Mouse (Mus musculus): ENCODE results near the gene Cntrob. TPM values are rescaled to one million over a fixed set of nuclear protein-coding genes. Genes with fewer than 3 reads are reported as not detected.

Gene Cntrob
- polyA plus RNA-seq (2012; ENCODE audit: insufficient read depth, insufficient read length, low replicate concordance, missing spikeins), result not detected in 2 replicates

DNA sequence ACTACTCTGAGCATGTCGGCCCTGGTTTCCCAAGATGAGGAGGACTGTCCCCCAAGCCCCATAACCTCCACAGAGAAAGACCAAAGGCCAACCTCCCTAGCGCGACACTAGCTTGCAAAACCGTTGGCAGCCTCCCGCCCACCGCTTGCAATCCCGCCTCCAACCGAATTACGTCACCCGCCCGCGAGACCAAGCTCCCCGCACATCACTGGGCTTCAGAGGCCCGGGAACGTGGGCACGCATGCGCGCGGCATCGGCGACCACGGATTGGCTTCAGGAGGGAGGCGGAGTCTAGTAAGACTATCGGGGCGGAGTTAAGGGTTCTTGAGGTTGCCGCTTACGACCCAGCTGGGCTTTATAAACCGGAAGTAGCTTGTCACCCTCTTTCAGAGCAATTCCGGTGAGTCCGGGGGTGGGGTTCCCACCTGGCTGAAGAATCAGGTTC lies at the start of gene Cntrob, which contains the start of gene Trappc1:
Gene Cntrob (minus strand): TSS at position 109 of the 445 bp plus-strand sequence.
Gene Trappc1 (plus strand): TSS at position 314 of the 445 bp plus-strand sequence.
- WGBS, result under 1% methylated on average over 30 of the region's 30 CpGs
- TF ChIP-seq POLR2A (IDR thresholded peaks at IDR 0.05; ENCODE audit: insufficient read depth, low read depth, low read length) (peak; percentile 89), CTCF (IDR thresholded peaks at IDR 0.05; ENCODE audit: insufficient read depth, low read depth, low read length) (no peak)
- Histone ChIP-seq H3K4me3 (ENCODE audit: insufficient read depth, low read depth, low read length) (peak within 1 kb of the TSS; percentile 77), H3K4me1 (ENCODE audit: control insufficient read depth, insufficient read depth, low read length) (peaks cover 36% of the 10 kb centered on the region), H3K27ac (ENCODE audit: insufficient read depth, low read depth, low read length) (peak within 1 kb of the TSS; percentile 82)

DNA sequence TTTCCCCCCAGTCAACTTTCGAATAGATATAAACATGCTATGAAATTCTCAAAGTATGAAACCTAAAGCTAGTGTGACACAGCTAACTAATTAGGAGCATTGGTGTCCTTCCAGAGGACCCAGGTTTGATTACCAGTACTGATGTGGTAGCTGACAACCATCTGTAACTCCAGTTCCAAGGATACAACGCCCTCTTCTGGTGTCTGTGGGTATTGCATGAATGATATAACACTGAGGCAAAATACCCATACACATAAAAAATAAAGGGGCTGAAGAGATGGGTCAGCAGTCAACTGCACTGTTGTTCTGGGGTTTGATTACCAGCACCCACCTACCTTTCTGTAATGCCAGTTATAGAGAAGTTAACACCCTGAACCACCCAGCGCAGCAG lies 49.2 kb upstream of the Cntrob start:
- WGBS, result 62% methylated on average over 3 of the region's 3 CpGs
- Histone ChIP-seq H3K4me1 (ENCODE audit: control insufficient read depth, insufficient read depth, low read length) (peaks cover 18% of the 10 kb centered on the region), H3K27ac (ENCODE audit: insufficient read depth, low read depth, low read length) (no peak overlapping the region), H3K4me3 (ENCODE audit: insufficient read depth, low read depth, low read length) (no peak overlapping the region)
- TF ChIP-seq POLR2A (IDR thresholded peaks at IDR 0.05; ENCODE audit: insufficient read depth, low read depth, low read length), result no peak
- TF ChIP-seq CTCF (IDR thresholded peaks at IDR 0.05; ENCODE audit: insufficient read depth, low read depth, low read length), result no peak

DNA sequence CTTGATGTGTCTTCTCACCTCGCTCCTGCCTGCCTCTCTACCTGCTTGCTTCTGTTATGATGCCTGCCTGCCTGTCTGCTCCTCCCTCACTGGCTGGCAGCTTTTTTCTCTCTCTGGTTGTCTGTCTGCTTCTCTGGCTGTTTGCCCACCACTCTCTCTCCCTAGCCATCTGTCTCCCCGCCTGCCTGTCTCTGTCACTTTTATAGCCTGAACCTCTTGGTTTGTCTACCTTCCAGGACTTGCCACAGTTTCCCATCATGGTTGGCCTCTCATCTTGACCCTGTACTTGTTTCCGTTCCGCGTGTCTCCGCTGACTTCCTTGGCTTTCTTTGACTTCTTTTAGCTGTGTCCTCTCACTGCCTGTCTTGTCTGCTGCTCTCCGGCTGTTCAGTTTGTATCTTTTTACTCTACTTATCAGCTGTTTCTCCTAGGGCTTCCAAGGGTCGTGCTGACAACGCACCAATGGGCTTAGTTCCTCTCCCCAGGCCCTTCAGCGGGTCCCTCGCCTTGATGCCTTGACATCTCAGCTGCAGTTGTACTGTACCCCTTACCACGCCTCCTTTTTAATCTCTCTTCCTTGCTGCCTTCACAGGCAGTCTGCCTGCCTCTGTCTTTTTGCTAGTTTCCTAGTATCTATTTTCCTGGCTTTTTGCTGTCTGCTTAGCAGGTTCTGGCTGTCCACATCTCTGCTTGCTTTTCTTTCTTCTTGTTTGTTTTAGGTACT lies 48.6 kb upstream of the Cntrob start:
- TF ChIP-seq CTCF (IDR thresholded peaks at IDR 0.05; ENCODE audit: insufficient read depth, low read depth, low read length) (no peak), POLR2A (IDR thresholded peaks at IDR 0.05; ENCODE audit: insufficient read depth, low read depth, low read length) (no peak)
- Histone ChIP-seq H3K27ac (ENCODE audit: insufficient read depth, low read depth, low read length) (peak overlapping the region; percentile 10; the same call in 1 of the 2 replicates), H3K4me3 (ENCODE audit: insufficient read depth, low read depth, low read length) (no peak overlapping the region), H3K4me1 (ENCODE audit: control insufficient read depth, insufficient read depth, low read length) (peaks cover 19% of the 10 kb centered on the region)
- WGBS, result 39% methylated on average over 12 of the region's 12 CpGs

DNA sequence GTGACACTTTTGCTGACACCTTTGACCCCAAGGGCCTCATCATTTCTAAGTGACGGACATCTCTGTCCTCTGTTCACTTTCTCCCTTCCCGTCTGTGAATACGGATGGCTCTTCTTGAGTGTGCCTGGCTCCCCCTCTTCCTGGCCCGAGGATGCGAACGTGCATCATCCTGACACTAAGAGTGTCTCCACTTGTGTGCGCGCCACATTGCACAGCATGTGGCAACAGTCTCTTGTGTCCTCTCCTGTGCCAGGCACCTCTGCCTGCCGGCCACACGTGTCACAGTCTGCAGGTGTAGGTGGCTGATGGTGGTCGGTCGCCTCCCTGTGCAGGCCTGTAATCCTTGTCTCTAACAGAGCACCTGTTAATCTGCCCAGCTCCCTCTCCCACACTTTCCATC lies 48.0 kb upstream of the Cntrob start:
- TF ChIP-seq POLR2A (IDR thresholded peaks at IDR 0.05; ENCODE audit: insufficient read depth, low read depth, low read length), result no peak
- no peak for TF ChIP-seq CTCF (IDR thresholded peaks at IDR 0.05; ENCODE audit: insufficient read depth, low read depth, low read length)
- Histone ChIP-seq H3K27ac (ENCODE audit: insufficient read depth, low read depth, low read length) (peak overlapping the region; percentile 10; the same call in 1 of the 2 replicates), H3K4me1 (ENCODE audit: control insufficient read depth, insufficient read depth, low read length) (peaks cover 19% of the 10 kb centered on the region), H3K4me3 (ENCODE audit: insufficient read depth, low read depth, low read length) (no peak overlapping the region)
- 35% methylated on average over 12 of the region's 12 CpGs for WGBS

DNA sequence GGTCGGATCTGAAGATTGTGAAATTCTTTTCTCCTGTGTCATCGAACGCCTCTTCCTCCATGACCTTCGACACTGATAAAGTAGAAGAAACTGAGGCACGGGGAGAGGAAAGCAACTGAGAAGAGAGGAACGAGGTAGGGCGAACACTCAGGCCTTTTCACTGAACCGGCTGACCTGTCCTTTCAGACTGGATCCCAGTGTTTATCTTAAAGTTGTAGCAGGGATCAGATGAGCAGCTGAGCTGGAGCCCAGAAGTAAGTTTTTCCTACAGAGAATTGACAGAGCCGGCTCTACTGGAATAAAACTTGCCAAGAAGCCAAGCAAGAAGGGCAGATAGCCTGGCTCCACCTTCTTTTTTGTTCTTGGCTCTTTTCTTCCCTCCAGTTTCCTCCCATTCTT lies 47.2 kb upstream of the Cntrob start:
- Histone ChIP-seq H3K4me1 (ENCODE audit: control insufficient read depth, insufficient read depth, low read length) (peaks cover 23% of the 10 kb centered on the region), H3K4me3 (ENCODE audit: insufficient read depth, low read depth, low read length) (no peak overlapping the region), H3K27ac (ENCODE audit: insufficient read depth, low read depth, low read length) (peak overlapping the region; percentile 10; the same call in 1 of the 2 replicates)
- TF ChIP-seq CTCF (IDR thresholded peaks at IDR 0.05; ENCODE audit: insufficient read depth, low read depth, low read length), result no peak
- no peak for TF ChIP-seq POLR2A (IDR thresholded peaks at IDR 0.05; ENCODE audit: insufficient read depth, low read depth, low read length)
- WGBS, result 30% methylated on average over 9 of the region's 9 CpGs

DNA sequence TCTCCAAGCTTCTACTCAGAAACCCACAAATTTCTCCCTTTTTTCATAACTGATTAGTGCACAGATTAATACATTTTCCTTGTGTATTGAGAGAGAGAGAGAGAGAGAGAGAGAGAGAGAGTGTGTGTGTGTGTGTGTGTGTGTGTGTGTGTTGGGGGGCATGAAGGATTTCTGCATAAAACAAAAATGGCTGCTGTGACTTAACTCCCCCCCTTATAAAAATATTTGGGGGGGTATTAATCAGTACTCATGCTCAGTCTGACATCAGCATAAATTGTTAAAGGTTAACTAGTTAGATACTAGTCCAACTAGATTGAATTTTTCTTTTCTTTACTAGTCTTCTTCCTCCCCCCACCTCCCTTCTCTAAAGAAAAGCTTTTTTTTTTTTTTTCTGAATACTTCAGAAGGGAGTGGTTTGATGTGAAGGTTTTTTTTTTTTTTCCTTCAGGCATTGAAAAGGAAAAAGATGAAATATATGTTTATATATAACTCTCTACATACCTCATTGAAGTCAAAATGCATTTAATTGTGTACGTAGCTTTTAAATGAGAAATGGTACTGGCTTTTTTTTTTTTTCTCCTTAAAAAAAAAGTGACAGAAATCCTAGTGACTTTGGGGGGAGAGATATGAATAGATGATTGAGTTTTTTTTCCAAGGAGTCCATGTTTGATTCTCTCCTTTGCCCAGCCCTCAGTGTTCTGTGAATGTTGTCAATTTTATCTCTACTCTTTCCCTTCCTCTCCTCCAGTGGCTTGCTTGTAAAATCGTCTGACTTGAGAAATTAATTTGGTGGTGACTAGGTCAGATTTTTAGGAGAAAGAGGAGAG lies 46.6 kb upstream of the Cntrob start:
- WGBS, result 21% methylated on average over 2 of the region's 2 CpGs
- no peak overlapping the region for H3K4me3 ChIP-seq (ENCODE audit: insufficient read depth, low read depth, low read length)
- peaks cover 30% of the 10 kb centered on the region for H3K4me1 ChIP-seq (ENCODE audit: control insufficient read depth, insufficient read depth, low read length)
- TF ChIP-seq CTCF (IDR thresholded peaks at IDR 0.05; ENCODE audit: insufficient read depth, low read depth, low read length), result no peak
- TF ChIP-seq POLR2A (IDR thresholded peaks at IDR 0.05; ENCODE audit: insufficient read depth, low read depth, low read length), result no peak
- peak overlapping the region; percentile 48 for H3K27ac ChIP-seq (ENCODE audit: insufficient read depth, low read depth, low read length)

DNA sequence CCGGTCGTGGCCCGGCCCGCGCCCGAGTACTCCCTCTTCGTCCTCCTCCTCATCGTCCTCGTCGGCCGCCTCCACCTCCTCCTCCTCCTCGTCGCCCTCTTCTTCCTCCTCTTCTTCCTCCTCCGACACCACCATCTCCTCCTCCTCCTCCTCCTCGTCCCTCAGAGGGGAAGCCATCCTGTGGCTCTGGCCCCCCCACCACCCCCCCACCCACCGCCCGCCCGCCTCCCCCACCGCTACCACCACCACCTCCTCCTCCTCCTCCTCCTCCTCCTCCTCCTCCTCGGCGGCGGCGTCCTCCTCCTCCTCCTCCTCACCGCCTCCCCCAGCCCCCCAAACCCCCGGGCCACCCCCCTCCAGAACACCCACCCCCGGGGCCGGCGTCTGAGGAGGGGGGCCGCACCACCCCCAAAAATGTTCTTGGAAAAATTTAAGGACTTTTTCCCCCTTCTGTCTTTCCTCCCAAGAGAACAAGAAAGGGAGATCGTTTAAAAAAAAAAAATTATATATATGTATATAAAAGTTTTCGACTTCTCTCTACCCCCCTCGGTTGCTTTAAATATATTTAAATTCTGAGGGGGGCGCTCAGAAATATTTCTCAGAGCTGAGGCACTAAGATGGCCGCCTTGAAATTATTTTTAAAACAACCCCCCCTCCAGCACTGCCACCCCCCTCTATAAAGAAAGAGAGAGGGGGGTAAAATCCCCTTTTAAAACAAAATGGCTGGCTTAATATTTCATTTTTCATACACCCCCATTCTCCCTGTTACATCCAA lies 45.8 kb upstream of the Cntrob start, which contains the start of gene Chd3:
Gene Chd3 (minus strand): TSS at position 192 of the 775 bp plus-strand sequence.
- WGBS, result under 1% methylated on average over 13 of the region's 34 CpGs
- peak within 1 kb of the TSS; percentile 98 for H3K27ac ChIP-seq (ENCODE audit: insufficient read depth, low read depth, low read length)
- H3K4me1 ChIP-seq (ENCODE audit: control insufficient read depth, insufficient read depth, low read length), result peaks cover 38% of the 10 kb centered on the region
- no peak for TF ChIP-seq POLR2A (IDR thresholded peaks at IDR 0.05; ENCODE audit: insufficient read depth, low read depth, low read length)
- TF ChIP-seq CTCF (IDR thresholded peaks at IDR 0.05; ENCODE audit: insufficient read depth, low read depth, low read length), result no peak
- peak within 1 kb of the TSS; percentile 65 for H3K4me3 ChIP-seq (ENCODE audit: insufficient read depth, low read depth, low read length)
